Mouse (Mus musculus) lung, adult 2 months (tissue): Measurements from ENCODE around the gene Dhx32. TPM values are rescaled to one million over a fixed set of nuclear protein-coding genes. Genes with fewer than 3 reads are reported as not detected.

Experiments used
- DNase-seq: peaks from one replicate; pipeline ENCODE4 v3.0.0; 2022
- H3K4me1 ChIP-seq: fragments of 200-500 bp; 2 replicates; pipeline ENCODE4 v1.6.1; 2011; ENCODE audit warnings: low read length; ENCODE audit not compliant: control insufficient read depth, insufficient read depth
- H3K4me3 ChIP-seq: fragments of 200-500 bp; replicated peaks from 2 replicates; pipeline ENCODE3; 2011; ENCODE audit warnings: low read depth, mild to moderate bottlenecking, control low read depth, low read length; ENCODE audit errors: extremely low read depth
- CTCF ChIP-seq: fragments of 200-500 bp; IDR thresholded peaks from 2 replicates; pipeline ENCODE4 v1.5.1; 2011; ENCODE audit warnings: mild to moderate bottlenecking, low read length, control low read depth; ENCODE audit not compliant: insufficient read depth
- POLR2A ChIP-seq: fragments of 200-500 bp; IDR thresholded peaks from 2 replicates; pipeline ENCODE4 v1.6.1; 2011; ENCODE audit warnings: low read depth, mild to moderate bottlenecking, control low read depth, low read length, borderline replicate concordance; ENCODE audit errors: extremely low read depth
- WGBS: fragments of 180-500 bp; shearing (Covaris S2); methylation state at CpG from one replicate; pipeline ENCODE4 v1.1.7; 2018; 5-methylcytosine and 5-hydroxymethylcytosine counted together
- polyA plus RNA-seq: library from polyadenylated mRNA; depleted of rRNA; stranded (reverse); fragments of >200 nt; gene quantifications from 2 replicates; pipeline ENCODE4 v1.2.3, GENCODE M21; 2012; rRNA removed

Gene Dhx32
- polyA plus RNA-seq, 1 experiment: 22.2 TPM

DNA sequence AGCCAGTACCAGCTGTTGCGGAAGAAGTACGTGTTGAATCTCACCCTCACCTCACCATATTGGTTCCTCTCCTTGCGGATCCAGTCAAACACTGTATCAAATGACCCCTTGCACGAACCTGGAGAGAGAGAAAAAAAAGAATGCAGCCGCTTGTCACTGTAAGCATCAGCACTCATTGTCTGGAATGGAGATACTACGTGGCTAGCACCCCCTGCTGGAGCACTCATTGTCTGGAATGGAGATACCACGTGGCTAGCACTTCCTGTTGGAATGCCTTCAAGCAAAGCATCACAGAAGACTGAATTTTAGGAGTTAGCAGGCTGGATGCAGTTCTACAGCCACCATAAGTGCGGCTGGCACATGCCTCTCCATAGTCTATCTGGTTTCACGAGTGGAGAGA is 106.5 kb downstream of the Dhx32 start:
- H3K4me3 ChIP-seq: no peak overlapping the region
- no peak for TF ChIP-seq POLR2A
- TF ChIP-seq CTCF: peak; percentile 28
- 74% methylated on average over 9 of the region's 9 CpGs for WGBS
- DNase-seq: no peak
- H3K4me1 ChIP-seq: no peaks in the 10 kb centered on the region

Other genes with a start within 250 kb of the Dhx32 start
- not detected in 2 replicates for gene Tex36, start 180.6 kb downstream of the Dhx32 start, polyA plus RNA-seq
- 6.4 and 9.1 TPM in 2 replicates for gene Edrf1, start 145.2 kb downstream of the Dhx32 start, polyA plus RNA-seq
- gene Mmp21, start 102.7 kb downstream of the Dhx32 start, polyA plus RNA-seq: not detected in 2 replicates
- 13.1 and 24.7 TPM in 2 replicates for gene Bccip, start 73.4 kb downstream of the Dhx32 start, polyA plus RNA-seq
- 9.0 and 10.4 TPM in 2 replicates for gene Uros, start 72.7 kb downstream of the Dhx32 start, polyA plus RNA-seq
- gene Fank1, start 5.9 kb downstream of the Dhx32 start, polyA plus RNA-seq: 1.0 and 3.3 TPM in 2 replicates